Mouse (Mus musculus) testis, adult 2 months (tissue): Measurements from ENCODE around the gene Myrf.

Experiments used
- CTCF ChIP-seq: fragments of 200-500 bp; IDR thresholded peaks from 2 replicates; pipeline ENCODE4 v1.5.1; 2012; ENCODE audit warnings: low read depth, mild to moderate bottlenecking, inconsistent platforms, low read length, moderate library complexity; ENCODE audit not compliant: control insufficient read depth, insufficient read depth, insufficient replicate concordance
- POLR2A ChIP-seq: fragments of 200-500 bp; IDR thresholded peaks from 2 replicates; pipeline ENCODE4 v1.6.1; 2012; ENCODE audit warnings: low read depth, mild to moderate bottlenecking, inconsistent platforms, low read length, moderate library complexity; ENCODE audit not compliant: control insufficient read depth

GRCm38 (mm10) chr19:10174956-10175355 lies 65.6 kb downstream of the Myrf start:
- TF ChIP-seq CTCF (no peak), POLR2A (no peak)
